Comparison of ENCODE assay signal across 19 mouse cellular contexts in genomic region chr2:167742479-167742878, GRCm38 (mm10). TPM values are rescaled to one million over a fixed set of nuclear protein-coding genes. Genes with fewer than 3 reads are reported as not detected.
DNase-seq lines count a peak whose midpoint lies in the region; ATAC-seq and TF ChIP-seq lines count a peak whose summit lies in the region.
"Had no signal": no experiment of that assay in that cellular context is flagged by ENCODE, and none has a peak within 500 bp of the region (broad histone marks: within the 10 kb centered on the region; RNA-seq: fewer than 3 reads in every experiment).

No protein-coding gene starts in this region.

- no peaks in the 10 kb centered on the region for H3K9me3 ChIP-seq in heart, embryonic 10.5 days
- no peaks in the 10 kb centered on the region for H3K9me3 ChIP-seq in midbrain, embryonic 13.5 days
- H3K9me3 ChIP-seq: forebrain, embryonic 10.5 days; G1E; heart, embryonic 13.5 days; limb, embryonic 15.5 days; midbrain, embryonic 10.5 days; stomach, embryonic 15.5 days had no signal

- H3K4me1 ChIP-seq in heart, embryonic 10.5 days: peaks cover 69% of the 10 kb centered on the region
- H3K4me1 ChIP-seq in bone marrow macrophage, adult 2 months (ENCODE audit: control insufficient read depth, insufficient read depth, low read length): peaks cover 74% of the 10 kb centered on the region
- peaks cover 13% of the 10 kb centered on the region for H3K4me1 ChIP-seq in midbrain, embryonic 13.5 days (replicated peaks)

- H3K27ac ChIP-seq in heart, embryonic 10.5 days: peak overlapping the region; percentile 30; the same call in 1 of the 2 replicates
- H3K27ac ChIP-seq in bone marrow macrophage, adult 2 months (ENCODE audit: insufficient read depth, low read depth, low read length): peak overlapping the region; percentile 62
- H3K27ac ChIP-seq in midbrain, embryonic 13.5 days: no peak overlapping the region
- H3K27ac ChIP-seq: forebrain, embryonic 10.5 days; heart, embryonic 13.5 days; hindbrain, embryonic 14.5 days; limb, embryonic 15.5 days; midbrain, embryonic 10.5 days; stomach, embryonic 15.5 days had no signal

- DNase-seq in heart, embryonic 10.5 days (ENCODE audit: low spot score): no peak
- no peak for DNase-seq in heart, adult 9 months (ENCODE audit: low spot score in 2 of 2)
- peak; percentile 63 for DNase-seq in CD4-positive, CD25-positive, alpha-beta regulatory T cell, adult 2 months (ENCODE audit: low read depth, low spot score)
- no peak for DNase-seq in T-cell, adult 2 months (ENCODE audit: low spot score)
- no peak for DNase-seq in spleen, postnatal 4 days (ENCODE audit: low spot score in 2 of 2)
- DNase-seq: cerebellum, adult 2 months; heart, postnatal 36 days; lung, postnatal 14 days had no signal

- no peak for TF ChIP-seq POLR2A in bone marrow macrophage, adult 2 months (IDR thresholded peaks at IDR 0.05; ENCODE audit: borderline replicate concordance, low read depth, low read length)

- WGBS in heart, embryonic 10.5 days: 70% methylated on average over 6 of the region's 6 CpGs
- WGBS in midbrain, embryonic 13.5 days: 82% methylated on average over 6 of the region's 6 CpGs

- H3K4me3 ChIP-seq in heart, embryonic 10.5 days: no peak overlapping the region
- H3K4me3 ChIP-seq in bone marrow macrophage, adult 2 months (ENCODE audit: insufficient read depth, low read length): no peak overlapping the region
- H3K4me3 ChIP-seq in midbrain, embryonic 13.5 days (replicated peaks): no peak overlapping the region
- H3K4me3 ChIP-seq: forebrain, embryonic 10.5 days; heart, embryonic 13.5 days; limb, embryonic 15.5 days; midbrain, embryonic 10.5 days; stomach, embryonic 15.5 days had no signal

- no peak overlapping the region for H3K9ac ChIP-seq in midbrain, embryonic 13.5 days (replicated peaks)
- H3K9ac ChIP-seq: heart, embryonic 13.5 days; hindbrain, embryonic 14.5 days; limb, embryonic 15.5 days; stomach, embryonic 15.5 days had no signal

- no peaks in the 10 kb centered on the region for H3K36me3 ChIP-seq in heart, embryonic 10.5 days
- H3K36me3 ChIP-seq in midbrain, embryonic 13.5 days: no peaks in the 10 kb centered on the region
- H3K36me3 ChIP-seq: forebrain, embryonic 10.5 days; G1E; heart, embryonic 13.5 days; limb, embryonic 15.5 days; midbrain, embryonic 10.5 days; stomach, embryonic 15.5 days had no signal

- peak; percentile 61 for ATAC-seq in monocyte, adult 5-6 weeks (replicated peaks; ENCODE audit: insufficient number of reproducible peaks, low FRiP score, low TSS enrichment, poor library complexity, severe bottlenecking)
- no peak for ATAC-seq in midbrain, embryonic 13.5 days
- ATAC-seq: intestine, embryonic 16.5 days had no signal

- H3K4me2 ChIP-seq in midbrain, embryonic 13.5 days (replicated peaks): no peak overlapping the region
- H3K4me2 ChIP-seq: heart, embryonic 13.5 days; hindbrain, embryonic 14.5 days; limb, embryonic 15.5 days; stomach, embryonic 15.5 days had no signal

- no peaks in the 10 kb centered on the region for H3K27me3 ChIP-seq in heart, embryonic 10.5 days (ENCODE audit: insufficient read depth, poor library complexity, severe bottlenecking)
- no peaks in the 10 kb centered on the region for H3K27me3 ChIP-seq in midbrain, embryonic 13.5 days
- H3K27me3 ChIP-seq: limb, embryonic 15.5 days; stomach, embryonic 15.5 days had no signal

- TF ChIP-seq CTCF in bone marrow macrophage, adult 2 months (IDR thresholded peaks at IDR 0.05; ENCODE audit: low read depth, low read length): no peak

RNA-seq across cellular contexts. Expression of gene Tmem189, which starts 52.9 kb away (rescaled TPM):
- 47.7 and 53.8 TPM in 2 replicates for polyA plus RNA-seq in heart, embryonic 10.5 days (2016; fragmentation: Nextera tagmentation; extraction: Ambion mirVana)
- 129 and 138 TPM in 2 replicates for polyA plus RNA-seq in bone marrow macrophage, adult 2 months (2012; ENCODE audit: insufficient read depth, insufficient read length, missing spikeins)
- 55.2 to 64.6 TPM (median 57.9 TPM) in 3 replicates for total RNA-seq in monocyte, adult 5-6 weeks (2017)
- 27.1 and 28.0 TPM in 2 replicates for polyA plus RNA-seq in midbrain, embryonic 13.5 days (2015; fragmentation: Nextera tagmentation; extraction: Ambion mirVana)

RNA-seq across cellular contexts. Expression of gene Cebpb, which starts 53.8 kb away (rescaled TPM):
- 4.2 TPM in 2 replicates for polyA plus RNA-seq in heart, embryonic 10.5 days (2016; fragmentation: Nextera tagmentation; extraction: Ambion mirVana)
- polyA plus RNA-seq in bone marrow macrophage, adult 2 months (2012; ENCODE audit: insufficient read depth, insufficient read length, missing spikeins): 109 and 122 TPM in 2 replicates
- total RNA-seq in monocyte, adult 5-6 weeks (2017): 255 to 567 TPM (median 357 TPM) in 3 replicates
- polyA plus RNA-seq in midbrain, embryonic 13.5 days (2015; fragmentation: Nextera tagmentation; extraction: Ambion mirVana): 0.20 TPM in 1 of 2 replicates, not detected in the other

Comparison
In these comparisons a context has a peak if more than half of its experiments do, and no peak if none do; other contexts are left out.
1. RNA of gene Cebpb, which starts 53.8 kb away (polyA plus RNA-seq): 109 to 122 TPM in bone marrow macrophage, adult 2 months; 4.2 TPM in heart, embryonic 10.5 days and 0.20 TPM in midbrain, embryonic 13.5 days; every median in the first group is over 10 times any median in the second.